Mouse (Mus musculus) heart, postnatal 25 days (tissue): ENCODE results near the gene Rd3. TPM values are rescaled to one million over a fixed set of nuclear protein-coding genes. Genes with fewer than 3 reads are reported as not detected.

ENCODE experiments used
- DNase-seq: peaks from one replicate; pipeline ENCODE4 v3.0.0; 2022; ENCODE audit warnings: low spot score
- intact Hi-C: fragments of 180-260 bp; cut with DNase I; formaldehyde crosslinking; loops from one replicate; pipeline ENCODE4 v1.15.1; 2025
- total RNA-seq, 2 experiments: library from RNA; stranded (reverse); gene quantifications; 2 replicates each; pipeline ENCODE4 v1.2.3; 2021

Gene Rd3
- under 1 TPM; 0.28 to 0.31 TPM for total RNA-seq

GRCm38 (mm10) chr1:191977187-191977586 is at the start of gene Rd3:
Gene Rd3, plus strand, starts transcription at chr1:191977370.
- intact Hi-C loops: no loop called here
- DNase-seq: no peak

- intact Hi-C loops: no loop called here
Observed at GRCm38 (mm10) chr1:191928345-191928744, 48.8 kb upstream of the Rd3 start.

GRCm38 (mm10) chr1:191929065-191929464 is 48.1 kb upstream of the Rd3 start:
- DNase-seq: no peak

More at GRCm38 (mm10) chr1:191928345-191928744, 48.8 kb upstream of the Rd3 start:
- no peak for DNase-seq

GRCm38 (mm10) chr1:191929897-191930524 is 47.2 kb upstream of the Rd3 start:
- DNase-seq: no peak
- intact Hi-C loops: no loop called here

More at GRCm38 (mm10) chr1:191929065-191929464, 48.1 kb upstream of the Rd3 start:
- intact Hi-C loops: no loop called here

GRCm38 (mm10) chr1:191930525-191931105 is 46.6 kb upstream of the Rd3 start:
- DNase-seq: no peak
- intact Hi-C loops: no loop called here

GRCm38 (mm10) chr1:191932286-191932985 is 44.7 kb upstream of the Rd3 start:
- intact Hi-C loops: loop anchor here (2.0 kb wide), 1 partner anchor 14 kb away; no protein-coding TSS in a partner anchor
- no peak for DNase-seq

- DNase-seq: no peak
- intact Hi-C loops: loop anchor here (2.0 kb wide), 1 partner anchor 14 kb away; no protein-coding TSS in a partner anchor
Observed at GRCm38 (mm10) chr1:191932986-191933632, 44.1 kb upstream of the Rd3 start.

- intact Hi-C loops: no loop called here
Observed at GRCm38 (mm10) chr1:191943638-191944037, 33.5 kb upstream of the Rd3 start.

GRCm38 (mm10) chr1:191945341-191945740 is 31.8 kb upstream of the Rd3 start:
- no peak for DNase-seq
- intact Hi-C loops: no loop called here

More at GRCm38 (mm10) chr1:191943638-191944037, 33.5 kb upstream of the Rd3 start:
- DNase-seq: no peak

GRCm38 (mm10) chr1:191945756-191946155 is 31.4 kb upstream of the Rd3 start:
- intact Hi-C loops: loop anchor here (2.0 kb wide), 1 partner anchor 13 kb away; no protein-coding TSS in a partner anchor
- no peak for DNase-seq

- intact Hi-C loops: loop anchor here (2.0 kb wide), 1 partner anchor 13 kb away; no protein-coding TSS in a partner anchor
- DNase-seq: peak; percentile 40
Observed at GRCm38 (mm10) chr1:191946261-191946660, 30.9 kb upstream of the Rd3 start.

- DNase-seq: no peak
- intact Hi-C loops: loop anchor here (2.0 kb wide), 1 partner anchor 14 kb away; no protein-coding TSS in a partner anchor
Observed at GRCm38 (mm10) chr1:191946835-191947234, 30.3 kb upstream of the Rd3 start.

GRCm38 (mm10) chr1:191947796-191948195 is 29.4 kb upstream of the Rd3 start:
- intact Hi-C loops: loop anchor here (2.0 kb wide), 1 partner anchor 15 kb away; no protein-coding TSS in a partner anchor
- no peak for DNase-seq

- intact Hi-C loops: no loop called here
- no peak for DNase-seq
Observed at GRCm38 (mm10) chr1:191948600-191948999, 28.6 kb upstream of the Rd3 start.

GRCm38 (mm10) chr1:191950611-191951010 is 26.6 kb upstream of the Rd3 start:
- intact Hi-C loops: no loop called here
- DNase-seq: no peak

- intact Hi-C loops: no loop called here
- DNase-seq: no peak
Observed at GRCm38 (mm10) chr1:191952733-191953335, 24.3 kb upstream of the Rd3 start.

- DNase-seq: peak; percentile 50
- intact Hi-C loops: no loop called here
Observed at GRCm38 (mm10) chr1:191955101-191955500, 22.1 kb upstream of the Rd3 start.

- intact Hi-C loops: no loop called here
- DNase-seq: peak; percentile 36
Observed at GRCm38 (mm10) chr1:191956261-191956660, 20.9 kb upstream of the Rd3 start.

- DNase-seq: peak; percentile 34
- intact Hi-C loops: no loop called here
Observed at GRCm38 (mm10) chr1:191956871-191957270, 20.3 kb upstream of the Rd3 start.

GRCm38 (mm10) chr1:191957321-191957720 is 19.8 kb upstream of the Rd3 start:
- intact Hi-C loops: no loop called here
- no peak for DNase-seq
